Mouse (Mus musculus) megakaryocyte progenitor cell, adult 5-6 weeks (primary cell): Measurements from ENCODE around the gene Mllt1. TPM values are rescaled to one million over a fixed set of nuclear protein-coding genes. Genes with fewer than 3 reads are reported as not detected.

Experiments
- total RNA-seq, 2 experiments: library from RNA; stranded (forward) in 1 of 2; stranded (reverse) in 1 of 2; fragments of 157-497, 149-512 nt in 1 of 2; fragments of 200-1000 nt in 1 of 2; gene quantifications; 2 replicates each; pipeline versions ENCODE4 v1.2.3 to v1.2.4; 2015 to 2017

The Mllt1 gene
- total RNA-seq, 2 experiments from 2014 or later = 15.5 to 18.2 TPM

Other genes starting within 250 kb of the Mllt1 start
- 102 and 151 TPM in 2 replicates for gene Ndufa11, start 217.6 kb downstream of the Mllt1 start, total RNA-seq (2015)
- gene Ndufa11, start 217.6 kb downstream of the Mllt1 start, total RNA-seq (2017) = 92.1 and 131 TPM in 2 replicates
- 8.5 and 12.5 TPM in 2 replicates for gene Vmac, start 217.4 kb downstream of the Mllt1 start, total RNA-seq (2015)
- 4.2 and 6.5 TPM in 2 replicates for gene Vmac, start 217.4 kb downstream of the Mllt1 start, total RNA-seq (2017)
- gene Nrtn, start 177.9 kb downstream of the Mllt1 start, total RNA-seq (2015) = not detected in 2 replicates
- gene Nrtn, start 177.9 kb downstream of the Mllt1 start, total RNA-seq (2017) = not detected in 2 replicates
- 11.2 and 11.7 TPM in 2 replicates for gene Dus3l, start 170.7 kb downstream of the Mllt1 start, total RNA-seq (2015)
- gene Dus3l, start 170.7 kb downstream of the Mllt1 start, total RNA-seq (2017) = 19.2 and 20.4 TPM in 2 replicates
- 2.0 and 3.2 TPM in 2 replicates for gene Prr22, start 165.2 kb downstream of the Mllt1 start, total RNA-seq (2015)
- gene Prr22, start 165.2 kb downstream of the Mllt1 start, total RNA-seq (2017) = 0.92 and 1.6 TPM in 2 replicates
- gene Rfx2, start 104.4 kb downstream of the Mllt1 start, total RNA-seq (2015) = 6.4 and 8.8 TPM in 2 replicates
- gene Rfx2, start 104.4 kb downstream of the Mllt1 start, total RNA-seq (2017) = 4.8 and 5.0 TPM in 2 replicates
- gene Acsbg2, start 61.0 kb downstream of the Mllt1 start, total RNA-seq (2015) = not detected in 2 replicates
- gene Acsbg2, start 61.0 kb downstream of the Mllt1 start, total RNA-seq (2017) = not detected in 2 replicates
- 0.07 TPM in 1 of 2 replicates, not detected in the other for gene 1700061G19Rik, start 59.9 kb downstream of the Mllt1 start, total RNA-seq (2015)
- not detected in 2 replicates for gene 1700061G19Rik, start 59.9 kb downstream of the Mllt1 start, total RNA-seq (2017)
- gene Acer1, start 46.7 kb upstream of the Mllt1 start, total RNA-seq (2015) = not detected in 2 replicates
- gene Acer1, start 46.7 kb upstream of the Mllt1 start, total RNA-seq (2017) = not detected in 2 replicates
- gene Clpp, start 54.9 kb upstream of the Mllt1 start, total RNA-seq (2015) = 61.2 and 75.2 TPM in 2 replicates
- gene Clpp, start 54.9 kb upstream of the Mllt1 start, total RNA-seq (2017) = 80.5 and 84.9 TPM in 2 replicates
- 15.1 and 16.6 TPM in 2 replicates for gene Alkbh7, start 61.9 kb upstream of the Mllt1 start, total RNA-seq (2015)
- gene Alkbh7, start 61.9 kb upstream of the Mllt1 start, total RNA-seq (2017) = 15.0 and 19.8 TPM in 2 replicates
- not detected in 2 replicates for gene Pspn, start 64.6 kb upstream of the Mllt1 start, total RNA-seq (2015)
- gene Pspn, start 64.6 kb upstream of the Mllt1 start, total RNA-seq (2017) = not detected in 2 replicates
- gene Gtf2f1, start 75.9 kb upstream of the Mllt1 start, total RNA-seq (2015) = 52.8 and 61.1 TPM in 2 replicates
- 120 and 142 TPM in 2 replicates for gene Gtf2f1, start 75.9 kb upstream of the Mllt1 start, total RNA-seq (2017)
- not detected in 2 replicates for gene Gm17949, start 76.1 kb upstream of the Mllt1 start, total RNA-seq (2015)
- not detected in 2 replicates for gene Gm17949, start 76.1 kb upstream of the Mllt1 start, total RNA-seq (2017)
- 99.5 and 107 TPM in 2 replicates for gene Khsrp, start 96.1 kb upstream of the Mllt1 start, total RNA-seq (2015)
- gene Khsrp, start 96.1 kb upstream of the Mllt1 start, total RNA-seq (2017) = 68.5 and 89.2 TPM in 2 replicates
- not detected in 2 replicates for gene Slc25a41, start 106.2 kb upstream of the Mllt1 start, total RNA-seq (2015)
- not detected in 2 replicates for gene Slc25a41, start 106.2 kb upstream of the Mllt1 start, total RNA-seq (2017)
- gene Crb3, start 123.7 kb upstream of the Mllt1 start, total RNA-seq (2015) = not detected in 2 replicates
- gene Crb3, start 123.7 kb upstream of the Mllt1 start, total RNA-seq (2017) = not detected in 2 replicates
- gene Slc25a23, start 124.4 kb upstream of the Mllt1 start, total RNA-seq (2015) = 10.9 and 13.4 TPM in 2 replicates
- 1.6 and 2.0 TPM in 2 replicates for gene Slc25a23, start 124.4 kb upstream of the Mllt1 start, total RNA-seq (2017)
- gene Dennd1c, start 143.1 kb upstream of the Mllt1 start, total RNA-seq (2015) = 7.6 and 11.5 TPM in 2 replicates
- 3.5 and 8.8 TPM in 2 replicates for gene Dennd1c, start 143.1 kb upstream of the Mllt1 start, total RNA-seq (2017)
- gene Tubb4a, start 152.4 kb upstream of the Mllt1 start, total RNA-seq (2015) = not detected in 2 replicates
- 0.12 TPM in 1 of 2 replicates, not detected in the other for gene Tubb4a, start 152.4 kb upstream of the Mllt1 start, total RNA-seq (2017)
- gene Tnfsf9, start 169.9 kb upstream of the Mllt1 start, total RNA-seq (2015) = 1.2 and 2.2 TPM in 2 replicates
- gene Tnfsf9, start 169.9 kb upstream of the Mllt1 start, total RNA-seq (2017) = 0.27 and 0.29 TPM in 2 replicates
- not detected in 2 replicates for gene Cd70, start 214.4 kb upstream of the Mllt1 start, total RNA-seq (2015)
- gene Cd70, start 214.4 kb upstream of the Mllt1 start, total RNA-seq (2017) = not detected in 2 replicates